Mouse (Mus musculus) adrenal gland, adult 8-10 months (tissue): ENCODE data around the gene Slc2a6. TPM values are rescaled to one million over a fixed set of nuclear protein-coding genes. Genes with fewer than 3 reads are reported as not detected.

Source experiments
- DNase-seq: peaks from one replicate; pipeline ENCODE4 v3.0.0; 2022
- total RNA-seq, 4 experiments: library from RNA; stranded (reverse); gene quantifications; 2 replicates each; pipeline ENCODE4 v1.2.4; 2022

Slc2a6 gene
- total RNA-seq, 4 experiments from 2014 or later: 0.87 to 1.2 (median 1.0) TPM

GRCm38 (mm10) chr2:27036003-27036402 is 8.2 kb upstream of the Slc2a6 start:
- DNase-seq: no peak

DNA sequence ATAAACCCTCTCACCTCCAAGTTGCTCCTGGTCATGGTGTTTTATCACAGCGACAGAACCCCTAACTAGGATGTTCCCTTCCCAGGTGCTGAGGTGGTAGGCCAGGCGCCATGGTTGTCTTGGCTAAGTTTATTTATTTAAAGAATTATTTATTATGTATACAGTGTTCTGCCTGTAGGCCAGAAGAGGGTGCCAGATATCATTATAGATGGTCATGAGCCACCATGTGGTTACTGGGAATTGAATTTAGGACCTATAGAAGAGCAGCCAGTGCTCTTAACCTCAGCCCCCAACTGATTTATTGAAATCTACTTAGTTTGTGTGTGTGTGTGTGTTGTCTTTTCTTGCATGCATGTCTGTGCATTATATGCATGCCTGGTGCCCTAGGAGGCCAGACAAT is 4.6 kb upstream of the Slc2a6 start:
- no peak for DNase-seq

DNA sequence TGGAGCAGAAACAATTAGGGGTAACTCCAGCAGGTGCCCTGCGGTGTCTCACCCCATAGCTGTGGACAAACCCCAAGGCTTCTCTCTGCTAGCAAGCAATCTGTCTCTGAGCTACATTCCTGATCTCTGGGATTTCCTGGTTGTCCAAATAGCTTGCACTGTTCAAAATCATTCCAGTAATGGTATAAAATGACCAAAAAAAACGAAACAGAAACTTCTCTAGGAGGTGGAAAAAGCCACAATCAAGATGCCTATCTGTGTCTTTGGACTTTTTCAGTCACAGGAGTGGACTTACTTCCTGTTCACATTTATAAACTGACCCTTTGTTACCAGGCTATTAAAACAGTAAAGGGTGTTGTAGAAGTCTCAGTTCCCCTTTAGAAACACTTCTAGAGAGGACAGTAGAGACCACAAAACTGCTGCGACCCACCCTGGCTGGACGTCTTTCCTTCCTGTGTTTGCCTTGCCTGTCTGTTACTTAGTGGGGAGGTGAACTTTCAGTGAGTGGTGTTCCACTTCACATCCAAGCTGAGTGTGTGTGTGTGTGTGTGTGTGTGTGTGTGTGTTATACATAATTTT is 728 bp upstream of the Slc2a6 start:
- no peak for DNase-seq

DNA sequence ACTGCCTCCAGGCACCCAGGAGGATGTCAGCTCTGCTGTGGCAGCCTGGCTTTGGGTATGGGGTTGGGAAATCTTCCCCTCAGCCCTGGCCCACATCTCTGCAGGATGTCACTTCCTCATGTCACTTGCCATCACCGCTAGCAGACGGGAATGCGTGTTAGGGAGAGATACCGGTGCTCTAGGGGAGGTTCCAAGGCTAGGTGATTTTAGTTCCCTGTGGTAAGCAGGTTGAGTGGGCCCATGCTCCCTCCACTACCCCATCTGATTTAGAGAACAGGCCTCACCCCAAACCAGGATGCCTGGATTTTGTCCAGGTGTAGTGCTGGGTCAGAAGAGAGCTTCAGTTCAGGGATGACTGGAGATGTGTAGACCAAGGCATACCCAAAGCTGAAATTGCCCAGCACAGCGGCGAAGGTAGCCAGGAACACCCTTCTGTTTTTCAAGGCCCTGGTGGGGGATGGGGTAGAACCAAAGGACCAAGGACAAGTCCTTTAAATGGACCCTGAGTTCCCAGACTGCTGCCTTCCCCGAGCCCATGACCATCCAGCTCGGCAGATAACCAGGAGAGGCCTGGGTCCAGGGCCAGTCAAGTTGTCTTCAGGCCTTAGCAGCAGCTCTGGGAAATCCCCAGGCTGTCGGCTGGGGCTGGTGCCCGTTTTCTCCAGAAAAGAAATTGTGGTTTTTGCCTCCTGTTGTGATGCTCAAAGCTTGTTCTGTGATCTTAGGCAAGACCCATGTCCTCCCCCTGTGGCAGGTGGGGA is 761 bp downstream of the Slc2a6 start:
- no peak for DNase-seq

- no peak for DNase-seq
These were observed 1.5 kb downstream of the Slc2a6 start for GRCm38 (mm10) chr2:27026332-27026731.

GRCm38 (mm10) chr2:27025545-27025944 is 2.3 kb downstream of the Slc2a6 start:
- no peak for DNase-seq

GRCm38 (mm10) chr2:27024136-27024535 is 3.7 kb downstream of the Slc2a6 start:
- DNase-seq: no peak

DNA sequence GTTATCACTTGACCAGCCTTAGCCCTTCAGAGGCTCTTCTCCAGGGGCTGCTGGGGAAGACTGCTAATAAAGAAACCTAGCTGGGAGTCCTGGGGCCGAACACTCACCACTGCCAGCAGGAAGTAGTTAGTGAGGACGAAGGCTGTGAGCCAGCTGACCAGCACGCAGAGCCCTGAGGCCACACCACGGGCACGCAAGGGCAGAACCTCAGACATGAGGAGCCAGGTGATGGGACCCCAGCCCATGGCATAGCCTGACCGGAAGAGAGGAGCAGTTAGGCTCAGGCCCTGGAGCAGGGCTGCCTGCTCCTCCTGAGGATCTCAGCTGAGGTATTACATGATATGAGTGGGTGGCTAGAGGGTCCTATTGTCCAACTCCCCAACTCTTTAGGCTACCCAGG is 5.2 kb downstream of the Slc2a6 start:
- no peak for DNase-seq

DNA sequence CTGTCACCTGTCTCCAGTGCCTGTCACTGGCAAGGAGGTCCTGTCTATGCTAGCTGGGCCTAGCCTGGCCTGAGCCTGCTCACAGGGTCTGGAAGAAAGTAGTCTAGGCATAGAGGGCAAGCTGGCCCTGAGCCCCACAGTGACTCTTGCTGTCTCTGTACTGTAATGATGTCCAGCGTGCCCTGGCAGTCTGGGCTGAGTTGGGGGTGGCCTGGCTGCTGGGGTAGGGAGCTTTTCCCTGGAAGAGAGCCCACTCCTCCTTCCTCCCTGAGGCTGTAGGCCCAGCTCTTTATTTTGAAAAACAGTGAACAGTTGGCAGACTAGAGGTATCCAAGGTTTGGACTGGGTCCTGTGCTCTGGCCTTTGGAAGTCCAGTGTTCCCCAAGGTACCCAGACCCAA is 6.7 kb downstream of the Slc2a6 start:
- DNase-seq: no peak

- DNase-seq: no peak
These were observed 8.3 kb downstream of the Slc2a6 start for GRCm38 (mm10) chr2:27019530-27019929.

DNA sequence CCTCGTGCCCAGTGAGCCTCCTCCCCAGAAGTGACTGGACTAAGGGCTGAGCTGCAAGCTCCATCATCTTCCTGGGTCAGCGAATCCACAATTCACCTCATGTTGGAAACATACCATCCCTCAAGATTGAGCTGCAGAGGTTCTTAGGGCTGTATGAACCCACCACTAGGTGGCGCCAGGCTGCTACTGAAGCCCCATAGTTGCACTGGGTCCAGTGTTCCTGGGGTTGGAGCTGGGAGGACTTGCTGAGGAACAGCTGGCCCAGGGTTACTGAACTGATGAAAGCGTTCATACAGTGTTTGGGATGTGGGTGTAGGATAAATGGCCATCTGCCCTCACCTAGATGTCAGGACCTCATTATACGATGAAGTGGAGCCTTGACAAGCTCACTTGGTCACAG is 10.0 kb downstream of the Slc2a6 start:
- DNase-seq: peak; percentile 36

DNA sequence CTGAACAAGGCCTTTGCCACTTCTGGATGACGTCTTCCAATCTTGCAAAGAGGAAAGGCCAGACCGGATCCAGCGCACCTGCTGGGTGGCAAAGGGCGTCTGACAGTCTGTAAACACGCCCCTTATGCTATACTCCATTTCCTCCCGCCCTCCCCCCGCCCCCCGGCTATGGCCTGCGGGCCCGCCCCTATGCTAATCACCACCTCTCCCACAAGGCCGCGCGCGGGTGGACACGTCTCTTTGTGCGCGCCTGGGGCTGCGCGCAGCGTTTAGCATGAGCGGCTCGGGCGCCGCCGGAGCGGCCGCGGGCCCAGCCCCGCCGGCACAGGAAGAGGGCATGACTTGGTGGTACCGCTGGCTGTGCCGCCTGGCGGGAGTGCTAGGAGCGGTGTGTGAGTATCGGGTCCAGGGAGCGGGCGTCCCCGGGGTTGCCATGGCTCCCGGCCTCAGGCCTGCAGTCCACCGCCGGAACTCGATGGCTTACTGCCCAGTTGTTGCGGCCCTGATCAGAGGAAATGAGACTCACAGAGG is 18.0 kb downstream of the Slc2a6 start, which contains the start of gene Cacfd1:
Gene Cacfd1, plus strand, starts transcription at position 213 of the 531 bp plus-strand sequence.
- peak; percentile 81 for DNase-seq

- DNase-seq: no peak
These were observed 20.1 kb downstream of the Slc2a6 start for GRCm38 (mm10) chr2:27007701-27008100.

- no peak for DNase-seq
These were observed 21.5 kb downstream of the Slc2a6 start for GRCm38 (mm10) chr2:27006255-27006654.

GRCm38 (mm10) chr2:26997993-26998392 is 29.8 kb downstream of the Slc2a6 start:
- no peak for DNase-seq

GRCm38 (mm10) chr2:26997498-26997897 is 30.3 kb downstream of the Slc2a6 start:
- DNase-seq: no peak

DNA sequence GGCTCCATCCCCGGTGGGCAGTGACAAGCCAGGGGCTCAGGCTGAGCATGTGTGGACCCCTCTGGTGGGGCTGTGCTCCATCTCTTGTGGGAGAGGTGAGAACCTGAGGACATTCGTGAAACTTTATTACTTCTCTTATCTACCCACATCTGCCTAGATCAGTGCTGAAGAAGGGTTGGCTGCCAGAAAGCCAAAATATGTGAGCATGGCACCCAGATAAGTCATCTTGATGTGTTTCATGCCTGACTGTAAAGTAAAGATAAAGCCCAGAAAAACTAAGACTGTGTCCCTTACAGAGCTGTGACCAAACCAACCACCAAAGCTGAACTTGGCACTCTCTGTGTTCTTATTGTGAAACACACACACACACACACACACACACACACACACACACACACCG is 33.9 kb downstream of the Slc2a6 start:
- no peak for DNase-seq

GRCm38 (mm10) chr2:26984640-26985039 is 43.2 kb downstream of the Slc2a6 start:
- no peak for DNase-seq

DNA sequence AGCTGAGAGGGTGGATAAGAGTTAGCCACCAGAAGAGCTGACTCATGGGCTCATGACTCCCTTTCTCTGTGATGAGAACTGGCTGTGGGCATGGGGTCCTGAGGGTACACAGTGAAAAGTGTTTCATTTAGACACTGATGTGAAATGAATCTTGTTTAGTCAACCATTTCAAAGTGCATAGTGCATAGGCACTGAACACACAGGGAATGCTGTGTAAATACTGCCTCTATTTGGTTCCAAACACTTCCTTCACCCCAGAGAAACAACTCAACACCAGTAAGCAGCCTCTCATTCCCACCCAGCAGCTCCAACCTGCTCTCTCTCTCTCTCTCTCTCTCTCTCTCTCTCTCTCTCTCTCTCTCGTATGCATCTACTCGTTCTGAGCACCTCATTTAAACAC is 43.6 kb downstream of the Slc2a6 start:
- DNase-seq: no peak

DNA sequence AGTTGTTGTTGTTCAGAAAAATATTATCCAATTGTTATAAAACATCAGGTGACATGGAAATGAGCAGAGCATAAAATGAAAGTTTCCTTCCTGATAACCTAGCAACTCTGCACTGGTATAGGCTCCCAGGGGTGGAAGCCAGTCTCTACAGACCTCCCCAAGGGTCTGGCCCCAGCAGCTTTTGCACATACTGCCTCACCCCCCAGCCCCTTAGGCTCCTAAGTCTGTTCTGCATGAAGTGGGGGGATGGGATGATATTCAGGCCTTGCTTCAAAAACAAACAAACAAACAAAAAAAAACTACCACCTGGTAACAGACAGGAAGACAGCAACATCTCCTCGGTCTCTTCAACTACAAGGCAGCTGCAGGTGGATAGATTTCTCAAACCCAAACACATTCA is 47.4 kb downstream of the Slc2a6 start:
- DNase-seq: no peak

GRCm38 (mm10) chr2:26973960-26974359 is 53.8 kb downstream of the Slc2a6 start:
- no peak for DNase-seq

- no peak for DNase-seq
These were observed 54.7 kb downstream of the Slc2a6 start, which contains the start of gene Adamts13 for GRCm38 (mm10) chr2:26973116-26973515. Adamts13 (plus strand) TSS chr2:26973416.
